Mouse (Mus musculus) thymus, postnatal 10 days (tissue): ENCODE results near the gene Arap1.
A peak's percentile ranks its signal among the peaks of the same experiment; 100 is the strongest.

Experiments used
- DNase-seq, 2 experiments: peaks; one replicate each; pipeline ENCODE4 v3.0.0; 2021; ENCODE audit warnings: low spot score in 2 of 2

Arap1 gene

GRCm38 (mm10) chr7:101347767-101348270, at the start of gene Arap1:
TSS of gene Arap1 (plus strand) at chr7:101348067.
- DNase-seq = peak in 1 of 2 experiments; percentile 46

- DNase-seq = no peak
These were observed 49.5 kb upstream of the Arap1 start for GRCm38 (mm10) chr7:101298375-101298774.

DNA sequence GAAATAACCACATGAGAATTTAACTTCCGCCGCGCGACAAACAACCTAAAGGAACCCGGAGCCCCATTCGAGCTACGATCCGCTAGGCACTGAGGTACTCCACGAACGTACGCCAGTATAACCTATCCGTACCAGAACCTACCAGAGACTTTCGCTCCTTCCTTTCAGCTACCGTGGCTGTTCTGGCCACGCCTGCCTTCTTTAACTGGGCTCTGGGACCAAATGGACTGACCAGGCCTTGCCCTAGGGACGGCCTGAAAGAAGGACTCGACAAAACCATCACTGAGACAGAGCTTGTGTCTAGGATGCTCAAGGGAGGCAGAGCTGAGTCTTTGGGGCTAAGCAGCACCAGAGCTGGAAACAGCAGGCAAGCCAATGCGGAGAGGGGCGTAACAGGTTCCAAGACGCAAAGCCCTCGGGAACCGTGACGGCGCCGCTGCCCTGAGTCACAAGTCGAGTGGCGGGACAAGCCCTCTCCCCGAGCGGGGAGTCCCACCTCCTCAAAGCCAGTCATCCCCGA, 46.4 kb upstream of the Arap1 start:
- DNase-seq = peak; percentile 39 to 58

GRCm38 (mm10) chr7:101301881-101302456, 45.9 kb upstream of the Arap1 start, which contains the start of gene Atg16l2:
TSS of gene Atg16l2 (minus strand) at chr7:101302251.
- peak; percentile 94 to 95 for DNase-seq

DNA sequence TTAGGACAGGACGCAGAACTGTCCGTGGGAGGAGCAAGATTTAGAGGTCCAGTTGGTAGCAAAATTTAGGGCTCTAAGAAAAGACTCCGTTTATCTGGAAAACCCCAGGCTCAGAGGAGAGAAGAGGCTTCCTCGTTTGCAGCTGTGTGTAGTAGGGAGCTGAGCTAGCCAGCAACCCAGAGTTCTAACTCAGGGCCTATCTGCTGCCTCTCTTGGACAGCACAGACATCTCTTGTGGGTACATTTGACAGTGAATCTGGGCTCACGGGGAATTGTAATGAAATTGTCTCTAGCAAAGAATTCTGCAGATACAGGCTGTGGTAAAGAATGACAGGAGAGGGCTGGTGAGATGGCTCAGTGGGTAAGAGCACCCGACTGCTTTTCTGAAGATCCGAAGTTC, 45.2 kb upstream of the Arap1 start:
- DNase-seq = no peak

- DNase-seq = no peak
These were observed 41.0 kb upstream of the Arap1 start for GRCm38 (mm10) chr7:101306841-101307240.

DNA sequence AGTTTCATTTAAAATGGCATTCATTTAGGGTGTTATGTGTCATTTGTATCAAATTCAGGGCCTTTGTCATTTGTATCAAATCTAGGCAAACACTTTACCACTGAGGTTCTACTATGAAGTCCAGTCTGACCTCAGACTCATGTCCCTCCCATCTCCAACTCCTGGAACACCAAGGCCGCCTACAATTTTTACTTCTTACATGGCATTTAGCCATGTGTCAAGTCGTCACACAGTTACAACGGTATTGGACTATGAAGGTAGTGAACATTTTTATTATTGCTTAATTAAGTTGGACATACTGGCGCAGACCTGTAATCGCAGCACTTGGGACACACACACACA, 37.9 kb upstream of the Arap1 start:
- no peak for DNase-seq

DNA sequence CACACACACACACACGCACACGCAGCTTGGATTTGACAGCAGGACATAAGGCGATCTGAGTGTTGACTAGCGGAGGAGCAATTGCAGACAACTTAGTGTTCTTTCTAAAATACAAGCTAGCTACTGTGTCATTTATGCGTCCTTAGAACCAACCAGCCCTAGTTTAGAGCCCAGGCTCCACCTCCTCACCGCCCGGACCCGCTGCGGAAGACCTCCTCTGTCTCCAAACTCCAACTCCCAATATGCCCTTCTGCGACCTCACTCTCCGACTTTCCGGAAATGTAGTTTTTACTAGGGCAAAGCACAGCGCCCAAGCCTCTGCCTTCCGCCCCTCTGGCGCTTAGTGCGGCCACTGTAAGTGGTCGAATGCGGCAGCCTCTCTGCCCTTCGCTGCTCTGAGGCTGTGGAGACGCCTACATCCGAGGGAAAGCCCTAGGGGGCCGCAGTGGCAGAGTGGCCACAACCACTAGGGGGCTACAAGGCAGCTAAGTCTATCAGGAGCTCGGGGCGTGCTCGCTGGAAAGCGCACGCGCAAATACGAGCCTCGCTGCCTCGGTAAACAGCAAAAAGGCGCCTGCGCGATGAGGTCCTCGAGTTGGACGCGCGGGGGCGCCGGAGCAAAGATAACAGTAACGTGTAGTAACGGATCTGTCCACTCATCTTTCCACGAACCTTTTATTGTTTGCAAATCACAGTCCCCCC, 37.4 kb upstream of the Arap1 start:
- DNase-seq = peak; percentile 94 to 98

DNA sequence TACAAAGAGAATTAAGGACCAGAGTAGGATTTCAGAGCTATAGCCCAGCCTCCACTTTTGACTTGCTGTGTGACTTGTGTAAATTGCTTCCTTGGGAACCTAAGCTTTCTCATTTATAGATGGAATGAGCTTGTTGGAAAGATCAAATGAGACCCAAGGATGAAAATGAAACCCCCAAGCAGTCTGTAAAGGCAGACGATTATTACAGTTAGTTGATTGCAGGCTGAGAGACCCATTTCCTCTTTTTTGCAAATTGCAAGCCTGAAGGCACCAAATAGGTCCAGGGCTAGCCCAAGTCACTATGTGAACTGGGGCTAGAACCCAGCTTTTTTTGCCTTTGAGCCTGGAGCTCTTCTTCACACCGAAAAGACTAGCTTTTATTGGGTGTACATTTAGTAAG, 36.8 kb upstream of the Arap1 start:
- DNase-seq = no peak

GRCm38 (mm10) chr7:101313033-101313432, 34.8 kb upstream of the Arap1 start:
- DNase-seq = no peak

DNA sequence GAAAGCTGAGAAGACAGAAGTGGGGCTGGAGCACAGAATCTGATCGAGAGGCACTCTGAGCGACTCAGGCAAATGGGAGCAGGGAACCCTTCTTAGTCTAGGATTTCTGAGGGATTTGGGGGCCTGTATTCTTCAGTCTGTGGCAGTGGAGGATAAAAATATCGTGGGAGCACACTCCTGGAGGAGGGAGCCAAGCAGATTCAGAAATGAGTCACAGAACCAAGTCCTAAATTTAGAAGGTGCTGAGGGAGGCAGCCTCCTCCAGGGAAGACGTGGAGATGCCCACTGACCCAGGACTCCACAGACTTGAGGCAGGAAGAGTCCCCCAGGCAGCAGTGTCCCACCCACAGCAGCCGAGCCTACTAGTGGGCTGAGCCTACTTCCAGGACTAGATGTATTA, 33.5 kb upstream of the Arap1 start:
- DNase-seq = no peak

DNA sequence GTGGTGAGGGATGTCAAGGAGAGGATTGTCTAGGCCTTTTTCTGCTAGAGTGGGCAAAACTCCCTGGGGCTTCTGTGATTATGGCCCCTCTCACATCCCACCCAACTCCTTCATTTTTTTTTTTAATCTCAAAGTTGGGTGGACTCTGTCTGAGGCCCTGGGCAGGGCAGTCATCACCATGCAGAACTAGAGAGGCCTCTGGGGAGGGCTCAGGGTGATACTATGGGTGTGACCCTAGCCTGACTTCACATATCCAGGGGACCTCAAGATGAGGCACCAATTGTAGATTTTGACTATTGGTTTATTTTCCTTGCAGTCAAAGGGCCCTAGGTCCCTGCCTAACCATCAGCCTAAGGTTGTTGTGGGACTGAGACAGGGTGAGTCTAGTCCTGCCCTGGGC, 32.2 kb upstream of the Arap1 start:
- no peak for DNase-seq

DNA sequence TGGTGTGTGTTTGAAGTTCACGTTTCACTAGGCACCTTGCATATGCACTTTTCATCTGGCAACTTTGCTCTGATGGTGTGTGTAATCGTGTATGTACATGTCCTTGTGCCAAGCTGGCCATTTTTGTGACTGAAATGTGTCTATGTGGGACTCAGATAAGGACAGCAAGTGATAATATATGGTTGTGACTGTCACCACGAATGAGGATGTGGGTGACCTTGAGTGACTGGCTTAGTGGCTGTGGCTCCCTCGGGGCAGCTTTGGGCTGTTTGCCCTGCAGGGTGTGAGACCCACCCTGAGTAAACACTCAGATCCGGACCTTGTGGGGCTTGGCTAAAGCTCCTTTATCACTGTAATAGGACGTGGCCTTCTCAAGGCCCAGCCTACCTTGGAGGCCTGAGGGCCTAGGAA, 31.3 kb upstream of the Arap1 start:
- no peak for DNase-seq

DNA sequence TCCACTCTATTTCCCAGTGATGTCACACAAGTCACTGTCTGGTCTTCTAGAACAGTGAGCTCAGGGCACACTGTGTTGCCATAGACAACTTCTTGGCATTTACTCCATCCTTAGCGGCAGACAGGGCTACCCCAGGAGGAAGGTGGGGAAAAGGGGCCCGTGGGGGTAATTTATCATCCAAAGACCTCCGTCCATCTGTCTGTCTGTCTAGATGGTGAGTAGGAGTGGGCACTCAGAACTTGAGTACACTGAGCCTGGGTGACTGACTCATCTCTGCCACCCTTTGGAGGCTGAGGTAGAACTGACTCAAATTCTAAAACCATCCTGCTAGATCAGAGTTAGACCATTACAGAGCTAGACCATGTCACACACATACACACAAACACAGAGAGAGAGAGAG, 30.9 kb upstream of the Arap1 start, which contains the start of gene Stard10:
TSS of gene Stard10 (plus strand) at position 73 of the 400 bp plus-strand sequence.
- DNase-seq = no peak

- DNase-seq = no peak
These were observed 29.0 kb upstream of the Arap1 start for GRCm38 (mm10) chr7:101318848-101319247.

DNA sequence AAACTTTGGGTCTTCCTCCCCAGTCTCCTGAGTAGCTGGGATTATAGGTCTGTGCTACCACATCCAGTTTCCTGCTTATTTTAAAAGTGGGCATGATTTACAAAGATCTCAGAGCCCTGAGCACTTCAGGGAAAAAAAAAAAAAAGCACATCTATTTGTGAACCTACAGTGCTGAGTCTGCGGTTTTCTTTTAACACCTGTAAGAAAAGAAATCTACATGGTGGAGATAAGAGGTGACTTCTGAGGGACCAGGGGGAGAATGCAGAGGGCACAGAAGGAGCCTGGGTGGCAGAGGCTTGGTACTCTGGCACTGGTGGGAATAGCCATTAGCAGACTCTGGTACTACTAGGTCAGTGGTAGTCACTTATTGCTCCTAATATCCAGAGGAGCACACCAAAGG, 28.1 kb upstream of the Arap1 start:
- no peak for DNase-seq

DNA sequence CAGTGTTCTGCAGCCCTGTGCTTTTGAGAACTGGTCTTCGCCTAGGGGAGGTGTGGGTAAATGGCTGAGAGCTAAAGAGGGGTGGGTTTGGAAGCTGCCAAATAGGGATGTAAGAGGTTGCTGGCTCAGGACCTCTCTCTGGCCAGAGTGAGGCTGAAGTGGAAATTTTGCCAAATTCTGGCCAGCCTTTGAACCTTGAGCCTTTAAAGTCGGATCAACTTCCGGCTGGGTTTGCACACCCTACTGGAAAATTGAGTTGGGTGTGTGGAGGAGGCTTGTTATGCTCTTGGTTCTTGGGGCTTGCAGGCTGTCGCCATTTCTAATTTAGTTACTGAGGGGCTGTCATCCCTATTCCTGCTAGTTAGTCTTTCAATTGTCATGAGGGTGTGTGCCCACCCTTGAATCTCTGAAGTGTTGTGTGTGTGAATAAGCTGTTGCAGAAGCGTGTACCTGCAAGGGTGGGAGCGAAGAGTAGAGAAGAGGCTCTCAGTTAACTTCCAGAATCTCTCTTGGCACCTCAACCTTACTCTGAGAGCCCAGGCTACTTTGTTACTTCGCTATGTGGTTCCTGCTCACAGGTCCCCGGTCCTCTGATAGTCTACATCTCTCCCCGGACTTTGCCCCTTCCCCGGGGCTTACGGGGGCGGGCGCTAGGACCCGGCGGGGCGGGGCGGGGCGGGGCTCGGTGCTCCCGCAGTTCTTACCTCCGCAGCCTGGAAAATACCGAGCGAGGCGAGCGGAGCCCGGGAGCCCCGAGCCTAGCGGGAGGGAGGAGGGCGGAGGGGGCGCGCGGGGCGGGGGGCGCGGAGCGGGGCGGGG, 27.3 kb upstream of the Arap1 start:
- DNase-seq = peak in 1 of 2 experiments; percentile 33

DNA sequence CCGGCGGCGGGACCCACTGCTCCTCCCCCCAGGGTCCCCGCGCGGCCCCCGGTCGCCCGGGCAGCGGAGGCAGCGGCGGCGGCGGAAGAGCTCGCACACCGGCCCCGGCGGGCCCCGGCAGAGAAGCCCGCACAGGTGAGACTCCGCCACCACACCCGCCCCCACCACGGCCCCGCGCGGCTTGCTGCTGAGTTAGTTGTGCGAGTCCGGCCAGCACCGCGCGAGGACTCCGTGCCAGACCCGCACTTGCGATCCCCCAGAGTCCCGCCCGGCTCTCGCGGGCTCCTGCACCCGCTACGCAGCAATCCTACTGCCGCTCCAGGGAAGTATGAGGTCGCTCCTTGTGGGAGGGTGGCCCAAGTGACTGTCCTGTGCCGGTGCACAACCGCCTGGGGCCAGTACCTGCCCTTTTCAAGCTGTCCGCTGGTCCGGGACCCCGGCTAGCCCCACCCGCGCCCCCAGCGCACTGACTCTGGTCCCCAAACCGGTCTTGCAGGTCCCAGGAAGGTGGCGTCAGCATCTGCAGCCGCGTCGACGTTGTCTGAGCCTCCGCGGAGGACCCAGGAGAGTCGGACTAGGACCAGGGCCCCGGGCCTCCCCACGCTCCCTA, 26.5 kb upstream of the Arap1 start:
- DNase-seq = peak in 1 of 2 experiments; percentile 32

GRCm38 (mm10) chr7:101323141-101323594, 24.7 kb upstream of the Arap1 start:
- DNase-seq = no peak

- DNase-seq = no peak
These were observed 23.5 kb upstream of the Arap1 start for GRCm38 (mm10) chr7:101324142-101324962.

DNA sequence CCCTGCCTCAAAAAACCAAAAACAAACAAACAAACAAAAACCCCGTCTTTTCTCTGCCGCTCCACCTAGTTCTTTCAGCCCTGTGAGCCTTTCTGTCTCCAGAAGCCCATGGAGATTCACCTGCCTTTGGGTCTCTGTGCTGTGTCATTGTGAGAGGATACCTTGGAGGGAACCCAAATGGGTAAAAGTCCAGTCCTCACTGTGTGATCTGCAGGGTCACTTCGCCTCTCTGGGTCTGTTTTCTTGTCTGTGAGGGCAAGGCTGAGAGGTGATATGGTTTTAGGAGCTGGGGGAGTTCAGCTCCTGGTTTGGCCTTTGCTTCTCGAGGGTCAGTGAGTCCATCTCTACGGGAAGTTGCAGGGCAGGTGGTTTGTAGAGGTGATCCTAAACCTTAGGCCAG, 21.9 kb upstream of the Arap1 start:
- DNase-seq = no peak
